Mouse (Mus musculus): ENCODE measurements around the gene Prpf4b.
"Not testable (repeated sequence)": the region's sequence is repeated elsewhere in the genome, so short reads cannot be mapped to it uniquely, and the experiment has no call there.

The Prpf4b gene

GRCm38 (mm10) chr13:34934931-34935644 is 60.0 kb downstream of the Prpf4b start:
- in situ Hi-C loops (cut with MboI, MseI): no loop called here

DNA sequence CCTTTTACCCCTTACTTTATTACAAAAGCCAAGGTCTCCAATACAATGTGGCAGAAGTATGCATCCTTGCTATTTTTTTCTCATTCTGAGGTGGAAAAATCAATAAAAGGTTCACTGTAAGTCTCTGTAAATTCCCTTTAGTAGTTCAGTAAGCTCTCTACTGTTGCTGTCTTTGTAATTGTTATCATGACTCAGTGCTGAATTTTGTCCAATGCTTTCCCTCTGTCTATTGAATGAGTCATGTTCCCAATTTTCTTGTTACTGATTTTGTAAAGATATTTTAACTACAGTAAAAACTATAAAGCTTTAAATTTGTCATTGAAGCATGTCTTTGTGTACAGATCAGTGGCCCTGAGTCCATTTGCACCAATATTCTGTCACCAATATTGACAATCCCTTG is 67.3 kb downstream of the Prpf4b start:
- in situ Hi-C loops (cut with MboI, MseI): no loop called here

DNA sequence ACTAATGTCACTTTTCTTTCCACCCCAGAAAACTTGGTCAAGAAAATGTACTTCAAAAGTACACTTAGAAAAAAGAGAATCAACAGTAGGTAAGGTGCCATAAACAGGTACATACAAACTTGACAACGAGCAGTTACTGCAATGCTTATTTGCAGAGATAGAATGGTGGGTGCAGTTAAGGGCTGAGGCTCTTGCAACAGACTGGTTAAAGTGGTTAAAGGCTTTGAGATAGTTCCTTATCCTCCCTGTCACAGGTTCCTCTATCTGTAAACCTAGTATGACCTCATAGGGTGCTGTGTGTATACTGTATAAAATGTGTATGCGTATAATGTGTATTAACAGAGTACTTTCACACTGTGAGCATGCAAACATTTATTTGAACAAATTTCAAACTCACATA is 76.3 kb downstream of the Prpf4b start:
- in situ Hi-C loops (cut with MboI, MseI): not testable (repeated sequence)

Measured in T-helper 2 cell (primary cell).